Mouse (Mus musculus) adrenal gland, adult 8-10 months (tissue): ENCODE data around the gene Klf12. TPM values are rescaled to one million over a fixed set of nuclear protein-coding genes. Genes with fewer than 3 reads are reported as not detected.
A peak's percentile ranks its signal among the peaks of the same experiment; 100 is the strongest.

ENCODE experiments used
- DNase-seq: peaks from one replicate; pipeline ENCODE4 v3.0.0; 2022
- total RNA-seq, 4 experiments: library from RNA; stranded (reverse); gene quantifications; 2 replicates each; pipeline ENCODE4 v1.2.4; 2022

The Klf12 gene
- total RNA-seq, 4 experiments from 2014 or later = 23.8 to 38.4 (median 26.1) TPM

GRCm38 (mm10) chr14:100026671-100027070, 257.8 kb downstream of the Klf12 start:
- DNase-seq = no peak

DNA sequence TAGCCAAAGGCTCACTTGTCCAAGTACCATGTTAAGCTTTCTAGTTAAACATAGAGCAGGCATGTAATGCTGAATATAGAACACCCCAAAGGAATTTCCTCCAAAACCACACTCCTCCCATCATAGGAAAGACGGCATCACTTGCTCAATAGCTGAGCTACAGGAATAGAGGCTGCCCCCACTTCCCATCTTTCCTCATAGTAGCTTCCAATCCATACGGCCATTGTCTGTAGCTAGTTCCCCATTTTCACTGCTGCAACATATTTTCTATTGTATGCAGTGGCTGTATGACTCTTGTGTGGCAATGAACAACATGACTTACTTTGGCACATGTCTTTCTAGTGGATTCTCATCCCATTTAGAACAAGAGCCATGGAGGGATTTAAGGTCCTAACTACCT, 267.3 kb downstream of the Klf12 start:
- no peak for DNase-seq

- no peak for DNase-seq
Measured at GRCm38 (mm10) chr14:100010525-100010924, 274.0 kb downstream of the Klf12 start.

GRCm38 (mm10) chr14:100009790-100010382, 274.6 kb downstream of the Klf12 start:
- DNase-seq = peak; percentile 9

GRCm38 (mm10) chr14:99983510-99983909, 301.0 kb downstream of the Klf12 start:
- no peak for DNase-seq

GRCm38 (mm10) chr14:99981209-99981608, 303.3 kb downstream of the Klf12 start:
- DNase-seq = no peak

DNA sequence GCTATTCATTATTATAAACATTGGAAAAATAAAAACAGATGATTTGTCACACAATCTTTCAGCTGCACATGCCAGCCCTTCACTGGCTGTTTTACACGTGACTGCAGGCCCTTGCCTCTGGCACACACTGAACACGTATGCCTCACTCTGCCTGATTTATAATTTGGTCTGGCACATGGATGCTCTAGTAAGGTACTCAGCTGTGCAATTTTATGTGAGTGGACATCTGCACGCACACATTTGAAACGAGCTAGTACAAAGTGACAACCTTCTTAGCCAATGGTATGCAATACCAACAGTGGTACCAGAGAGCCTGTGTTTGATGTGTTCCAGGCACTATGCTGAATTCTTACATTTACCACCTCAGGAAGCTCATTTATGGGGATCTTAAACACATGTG, 316.6 kb downstream of the Klf12 start:
- DNase-seq = no peak

- peak; percentile 25 for DNase-seq
Measured at GRCm38 (mm10) chr14:99960500-99961229, 323.8 kb downstream of the Klf12 start.

DNA sequence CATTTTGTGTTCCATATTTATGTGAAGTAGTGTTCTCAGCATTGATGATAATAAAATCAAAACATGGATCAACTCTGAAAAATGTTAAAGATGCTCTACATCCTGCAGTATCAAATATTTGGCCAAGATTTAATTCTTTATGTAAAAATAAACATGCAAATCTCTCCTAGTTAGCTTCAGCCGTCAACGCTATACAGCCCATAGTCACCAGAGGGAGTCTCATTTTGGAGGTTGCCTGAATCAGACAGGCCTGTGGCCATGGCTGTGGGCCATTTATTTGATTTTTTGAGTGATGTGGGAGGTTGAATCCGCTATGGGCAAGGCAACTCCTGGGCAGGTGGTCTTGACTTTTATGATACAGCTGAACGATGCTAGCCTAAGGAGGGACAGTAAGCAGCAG, 329.3 kb downstream of the Klf12 start:
- no peak for DNase-seq

DNA sequence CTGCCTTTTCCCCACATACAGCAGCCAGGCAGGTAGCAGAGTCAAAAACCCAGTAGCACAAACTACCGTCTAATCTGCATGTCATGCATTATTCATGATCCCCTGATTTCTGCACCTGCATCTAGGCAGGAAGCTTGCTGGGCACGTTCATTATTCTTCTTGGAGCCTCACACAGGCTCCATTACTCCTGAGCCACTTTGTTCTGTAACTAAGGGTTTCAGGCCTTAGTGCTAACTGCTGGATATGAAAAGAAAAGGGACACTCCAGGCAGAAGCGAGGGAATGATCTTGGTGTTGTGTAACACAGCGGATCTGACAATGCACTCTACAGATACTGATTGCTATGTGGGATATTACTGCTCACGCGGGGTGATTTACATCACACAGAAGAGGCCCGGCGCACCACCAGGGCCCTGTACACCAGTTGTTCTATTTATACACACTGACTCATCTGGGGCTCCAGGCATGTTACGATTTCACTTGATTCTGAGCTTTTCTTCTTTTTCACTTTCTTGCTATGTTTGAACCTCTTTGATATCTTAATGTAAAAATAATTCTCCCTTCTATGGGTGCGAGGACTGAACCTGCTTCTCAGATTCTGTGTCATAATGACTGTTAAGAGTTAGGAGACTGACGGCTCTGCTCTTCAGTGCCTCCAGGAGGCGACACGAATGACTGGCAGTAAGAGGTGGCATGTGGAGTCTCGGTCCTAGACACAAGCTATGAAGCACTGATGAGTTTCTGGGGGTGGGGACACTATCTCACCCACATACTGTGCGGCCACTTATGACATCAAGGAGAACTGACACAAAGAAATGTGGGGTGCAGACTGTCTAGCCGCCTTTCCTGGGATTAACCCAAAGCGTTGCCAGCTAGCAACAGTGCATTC, 340.0 kb downstream of the Klf12 start:
- DNase-seq = peak; percentile 17

GRCm38 (mm10) chr14:99943156-99943555, 341.3 kb downstream of the Klf12 start:
- no peak for DNase-seq

GRCm38 (mm10) chr14:99933456-99933855, 351.0 kb downstream of the Klf12 start:
- DNase-seq = no peak

- DNase-seq = peak; percentile 26
Measured at GRCm38 (mm10) chr14:99931879-99932278, 352.6 kb downstream of the Klf12 start.

GRCm38 (mm10) chr14:99911912-99912311, 372.6 kb downstream of the Klf12 start:
- DNase-seq = no peak

DNA sequence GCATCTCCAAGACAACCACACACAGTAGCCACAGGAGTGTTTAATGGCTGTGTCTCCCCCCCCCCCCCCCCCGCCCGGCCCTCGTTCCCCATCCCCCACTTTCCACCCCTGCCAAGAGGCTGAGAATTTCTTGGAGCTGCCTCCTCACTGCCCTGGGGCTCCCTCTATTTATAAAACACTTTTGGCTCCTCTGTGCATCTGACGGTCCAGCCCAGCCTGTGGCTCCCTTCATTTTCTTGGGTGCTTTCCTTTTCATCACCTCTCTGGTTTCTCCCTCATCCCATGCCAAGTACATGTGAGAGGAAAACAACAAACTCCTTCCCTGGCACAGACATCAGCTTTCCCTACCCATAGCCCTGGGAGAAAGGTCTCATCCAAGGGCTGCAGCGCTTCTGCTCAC, 373.6 kb downstream of the Klf12 start:
- DNase-seq = no peak

DNA sequence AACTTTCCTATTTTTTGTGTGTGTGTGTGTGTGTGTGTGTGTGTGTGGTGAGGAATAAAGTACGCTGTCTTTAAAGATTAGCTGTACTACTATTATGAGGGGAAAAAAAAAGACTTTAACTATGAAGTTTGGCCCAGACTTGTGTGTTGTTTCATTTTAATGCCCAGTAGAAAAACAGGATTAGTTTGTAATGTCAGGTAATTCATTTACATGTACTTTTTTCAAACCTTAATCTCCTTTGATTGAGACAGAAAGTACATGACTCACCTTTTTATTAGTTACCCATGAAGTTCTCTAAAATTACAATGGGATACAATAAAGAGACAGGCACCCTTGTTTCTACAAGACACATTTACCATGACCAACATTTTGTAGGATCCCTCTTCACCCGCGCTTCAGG, 383.6 kb downstream of the Klf12 start:
- DNase-seq = no peak

GRCm38 (mm10) chr14:99898861-99899260, 385.6 kb downstream of the Klf12 start:
- no peak for DNase-seq

DNA sequence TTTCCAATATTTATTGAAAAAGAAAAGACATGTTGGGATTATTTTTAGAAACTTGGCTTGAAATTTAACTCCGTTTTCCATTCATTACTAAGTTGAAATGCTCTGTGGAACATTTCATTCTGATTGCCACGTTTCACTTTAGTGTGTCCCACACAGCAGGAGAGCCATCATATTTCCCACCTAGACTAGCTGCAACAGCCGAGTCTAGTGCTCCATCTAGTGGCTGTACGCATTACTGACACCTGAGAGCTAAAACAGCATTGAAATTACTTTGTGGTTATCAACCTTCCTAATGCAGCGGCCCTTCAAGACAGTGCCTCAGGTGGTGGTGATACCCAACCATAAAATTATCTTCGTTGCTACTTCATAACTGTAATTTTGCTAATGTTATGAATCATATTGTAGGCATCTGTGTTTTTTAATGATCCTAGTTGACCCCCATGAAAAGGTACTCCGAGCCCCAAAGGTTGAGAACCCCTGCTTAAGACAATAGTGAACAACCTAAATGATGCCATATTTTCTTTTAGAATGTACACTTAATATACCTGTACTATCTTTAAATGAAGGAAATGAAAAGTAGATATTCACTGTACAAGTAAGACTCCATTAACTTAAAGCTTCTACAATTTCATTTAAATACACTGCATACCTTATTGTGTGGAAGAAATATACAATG, 389.6 kb downstream of the Klf12 start:
- DNase-seq = peak; percentile 21

DNA sequence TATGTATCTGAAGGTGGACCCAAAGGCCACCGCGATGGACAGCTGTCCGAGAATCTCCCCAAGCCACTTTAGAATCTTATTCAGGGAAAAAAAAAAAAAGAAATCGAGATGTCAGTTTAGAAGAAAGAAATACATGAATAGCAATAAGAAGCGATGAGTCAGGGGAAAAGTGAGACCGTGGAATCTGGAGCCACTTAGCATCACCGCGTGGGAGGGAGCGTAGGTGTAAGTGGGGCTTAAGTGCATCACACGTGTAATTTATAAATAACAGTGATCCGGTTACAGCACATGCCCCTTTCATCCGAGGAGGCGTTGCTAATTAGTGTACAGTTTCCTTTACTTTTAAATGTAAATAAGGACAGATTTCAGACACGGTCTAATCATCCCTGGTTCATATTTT, 390.4 kb downstream of the Klf12 start:
- DNase-seq = no peak

DNA sequence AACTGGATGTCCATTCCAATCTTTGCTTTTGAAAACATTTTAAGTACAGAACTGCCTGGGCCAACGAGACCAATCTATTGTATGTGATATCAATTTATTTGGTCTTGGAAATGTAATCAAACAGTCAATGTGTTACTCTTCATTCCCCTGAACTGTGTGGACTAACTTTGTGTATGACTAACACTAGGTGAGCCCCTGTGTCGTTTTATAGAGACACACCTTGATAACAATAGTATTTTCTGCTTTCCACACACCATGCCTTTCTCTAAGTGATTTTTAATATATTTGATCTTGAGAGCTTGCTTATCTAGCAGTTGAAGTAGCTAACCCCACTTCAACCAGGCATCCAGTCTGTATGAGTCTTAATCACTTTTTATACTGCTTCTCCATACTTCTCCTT, 398.0 kb downstream of the Klf12 start:
- DNase-seq = no peak

- no peak for DNase-seq
Measured at GRCm38 (mm10) chr14:99885562-99885961, 398.9 kb downstream of the Klf12 start.

- DNase-seq = no peak
Measured at GRCm38 (mm10) chr14:99885128-99885527, 399.4 kb downstream of the Klf12 start.
